Mouse (Mus musculus): ENCODE measurements around the gene 6820408C15Rik.

6820408C15Rik gene

GRCm38 (mm10) chr2:152411471-152411870 lies 3.9 kb upstream of the 6820408C15Rik start:
- DNase-seq (ENCODE audit: low read depth): no peak

DNA sequence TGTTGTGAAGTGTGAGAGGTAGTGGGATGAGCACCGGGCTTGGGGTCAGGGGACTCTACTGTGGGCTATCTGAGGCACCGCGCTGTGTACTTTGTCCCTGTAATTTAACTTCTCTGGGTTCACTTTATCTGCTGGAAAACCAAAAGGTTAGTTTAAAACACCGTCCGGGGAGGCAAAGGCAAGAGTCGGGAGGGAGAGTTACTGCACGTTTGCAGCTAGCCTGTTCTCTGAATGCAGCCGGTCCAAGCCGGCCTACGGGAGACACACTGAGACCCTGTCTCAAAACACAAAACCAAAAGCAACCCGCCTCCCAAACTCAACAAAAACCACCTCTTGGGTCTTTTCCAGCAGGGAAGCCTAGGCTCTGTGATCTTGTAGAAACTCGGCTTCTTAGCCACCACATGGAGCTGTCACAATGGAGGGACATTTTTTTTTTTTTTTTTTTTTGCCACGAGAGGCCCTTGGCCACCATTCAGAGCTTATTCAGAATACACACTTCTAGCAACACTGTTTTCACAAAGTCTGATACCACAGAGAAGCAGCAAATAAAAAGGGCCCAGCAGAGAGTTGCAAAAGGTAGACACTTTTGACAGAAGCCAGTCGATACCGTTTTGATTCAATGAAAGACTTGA lies 2.7 kb upstream of the 6820408C15Rik start:
- DNase-seq (ENCODE audit: low read depth): no peak

DNA sequence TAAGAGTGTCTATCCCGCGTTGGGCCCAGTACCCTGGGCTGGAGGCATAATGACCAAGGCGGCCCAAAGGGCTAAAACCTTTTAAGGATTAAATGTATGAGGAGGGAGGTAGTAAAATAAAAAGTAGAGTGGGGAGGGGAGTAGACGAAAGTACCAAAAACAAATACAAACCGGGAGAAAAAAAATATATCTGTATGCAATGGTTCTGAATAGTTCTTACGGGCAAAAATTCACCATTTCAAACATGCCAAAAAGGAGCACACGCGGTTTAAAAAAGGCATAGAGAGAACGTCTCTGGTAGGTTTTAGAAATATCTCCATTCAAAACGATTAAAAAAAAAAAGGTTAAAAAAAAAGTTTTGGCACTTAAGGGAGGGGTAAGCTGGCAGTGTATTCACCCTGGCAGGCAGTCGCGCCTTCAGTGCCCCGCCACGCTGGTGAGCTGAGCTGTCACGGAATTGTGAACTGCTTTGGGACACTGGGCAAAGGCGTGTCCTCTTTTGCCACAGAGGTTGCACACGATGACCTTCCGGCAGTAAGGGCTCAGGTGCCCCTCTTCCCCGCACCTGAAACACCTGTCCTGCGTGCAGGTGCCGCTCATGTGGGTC lies 2.1 kb upstream of the 6820408C15Rik start:
- DNase-seq (ENCODE audit: low read depth): no peak

- no peak for DNase-seq (ENCODE audit: low read depth)
These were observed 1.4 kb upstream of the 6820408C15Rik start for GRCm38 (mm10) chr2:152413765-152414584.

DNA sequence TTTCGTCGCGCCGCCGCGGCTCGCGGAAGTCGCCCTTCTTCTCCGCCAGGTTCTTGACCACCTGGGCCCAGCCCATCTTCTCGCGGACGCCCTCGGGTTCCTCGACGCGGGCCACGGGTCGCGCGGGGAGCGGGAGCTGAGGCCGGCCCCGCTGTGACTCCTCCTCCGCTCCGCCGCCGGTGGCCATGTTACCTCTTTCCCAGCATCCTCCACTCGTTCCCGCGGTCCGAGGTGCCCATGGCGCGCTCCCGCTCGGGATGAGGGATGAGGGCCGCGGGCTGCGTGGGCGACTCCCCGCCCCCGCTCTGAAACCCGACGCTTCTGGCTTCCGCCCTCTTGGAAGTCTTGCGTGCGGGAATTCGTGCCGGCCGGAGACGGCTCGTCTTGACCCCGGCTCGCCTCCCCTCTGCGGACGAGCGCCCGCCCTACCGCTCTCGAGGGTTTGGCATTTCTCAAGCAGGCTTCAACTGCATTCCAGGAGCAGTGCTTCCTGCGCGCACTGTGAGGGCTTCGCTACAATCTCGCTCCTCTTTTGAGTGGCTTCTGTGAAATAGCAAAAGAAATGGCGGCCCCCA lies 709 bp upstream of the 6820408C15Rik start, which contains the start of gene Zcchc3:
Gene Zcchc3 (minus strand): TSS at position 437 of the 575 bp plus-strand sequence.
- DNase-seq (ENCODE audit: low read depth): no peak

GRCm38 (mm10) chr2:152415786-152416185 lies 399 bp downstream of the 6820408C15Rik start:
- no peak for DNase-seq (ENCODE audit: low read depth)

GRCm38 (mm10) chr2:152427493-152427892 lies 12.1 kb downstream of the 6820408C15Rik start:
- DNase-seq (ENCODE audit: low read depth): no peak

DNA sequence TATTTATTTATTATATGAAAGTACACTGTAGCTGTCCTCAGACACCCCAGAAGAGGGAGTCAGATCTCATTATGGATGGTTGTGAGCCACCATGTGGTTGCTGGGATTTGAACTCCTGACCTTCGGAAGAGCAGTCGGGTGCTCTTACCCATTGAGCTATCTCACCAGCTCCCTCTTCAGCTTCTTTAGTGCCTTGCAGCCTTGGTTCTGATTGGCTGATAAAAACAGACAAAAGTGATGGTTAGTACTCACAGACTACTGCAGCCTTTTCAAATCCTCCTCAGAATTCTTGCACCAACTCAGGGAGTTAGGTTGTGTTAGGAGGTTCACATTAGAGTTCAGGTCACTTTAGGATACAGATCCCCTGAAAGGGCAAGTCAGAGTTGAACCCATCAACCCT lies 13.1 kb downstream of the 6820408C15Rik start:
- DNase-seq (ENCODE audit: low read depth): peak; percentile 27

GRCm38 (mm10) chr2:152436405-152436901 lies 21.1 kb downstream of the 6820408C15Rik start:
- DNase-seq (ENCODE audit: low read depth): no peak

GRCm38 (mm10) chr2:152436983-152437860 lies 21.8 kb downstream of the 6820408C15Rik start:
- DNase-seq (ENCODE audit: low read depth): peak; percentile 86

GRCm38 (mm10) chr2:152438963-152439362 lies 23.6 kb downstream of the 6820408C15Rik start:
- no peak for DNase-seq (ENCODE audit: low read depth)

DNA sequence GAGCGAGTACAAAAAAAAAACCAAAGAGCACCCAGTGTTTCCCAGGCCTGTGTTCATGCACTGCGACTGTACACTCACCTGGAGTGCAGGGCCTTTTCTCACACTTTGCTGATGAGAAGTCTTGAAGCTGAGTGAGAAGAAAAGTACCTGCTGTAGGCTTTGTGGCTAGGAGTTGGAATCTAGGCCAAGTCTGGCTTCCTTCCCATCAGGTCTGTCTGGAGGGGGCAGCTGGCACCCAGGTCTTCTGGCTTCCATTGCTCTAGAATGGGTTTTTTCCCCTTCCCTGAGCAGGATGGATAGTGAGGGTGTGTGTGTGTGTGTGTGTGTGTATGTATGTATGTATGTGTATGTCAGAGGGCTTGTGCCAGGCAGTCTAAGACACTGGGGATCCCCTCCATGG lies 24.4 kb downstream of the 6820408C15Rik start:
- no peak for DNase-seq (ENCODE audit: low read depth)

DNA sequence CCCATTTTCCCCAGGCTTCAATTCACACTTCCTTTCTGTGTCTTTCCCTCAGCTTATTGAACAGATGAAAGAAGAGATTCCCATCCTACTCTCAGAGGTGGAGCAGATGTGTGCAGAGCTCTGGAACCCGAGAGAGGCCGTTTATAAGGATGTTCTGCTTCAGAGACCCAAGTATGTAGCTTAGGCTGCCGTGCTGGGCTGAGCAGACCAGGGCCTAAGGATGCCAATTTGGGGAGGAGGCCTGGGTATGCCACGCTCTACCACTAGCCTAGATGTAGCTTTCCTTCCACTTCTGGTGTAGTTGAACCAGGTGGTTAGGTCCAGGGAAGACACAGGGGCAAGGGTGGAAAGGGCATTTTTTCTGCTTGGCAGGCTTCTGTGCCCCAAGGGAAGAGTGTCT lies 26.9 kb downstream of the 6820408C15Rik start:
- no peak for DNase-seq (ENCODE audit: low read depth)

DNA sequence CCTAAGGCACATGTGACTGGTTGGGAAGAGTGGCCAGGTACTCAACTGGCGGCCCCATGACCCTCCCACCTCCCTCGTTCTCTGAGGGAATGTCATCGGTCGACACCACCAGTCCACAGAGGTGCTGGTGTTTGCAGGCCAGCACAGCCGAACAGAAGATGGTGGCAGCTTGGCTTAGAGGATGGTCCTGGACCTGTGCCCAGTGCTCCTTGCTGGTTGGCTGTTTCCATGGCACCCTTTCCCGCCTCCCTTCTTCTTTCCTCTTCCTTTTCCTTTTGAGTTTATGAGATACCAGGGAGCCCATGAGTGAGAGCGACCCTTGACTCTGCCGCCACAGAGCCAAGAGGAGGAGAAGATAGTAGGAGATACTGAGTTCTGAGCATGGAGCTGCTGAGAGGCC lies 27.9 kb downstream of the 6820408C15Rik start:
- DNase-seq (ENCODE audit: low read depth): no peak

GRCm38 (mm10) chr2:152446642-152447041 lies 31.3 kb downstream of the 6820408C15Rik start:
- DNase-seq (ENCODE audit: low read depth): no peak

DNA sequence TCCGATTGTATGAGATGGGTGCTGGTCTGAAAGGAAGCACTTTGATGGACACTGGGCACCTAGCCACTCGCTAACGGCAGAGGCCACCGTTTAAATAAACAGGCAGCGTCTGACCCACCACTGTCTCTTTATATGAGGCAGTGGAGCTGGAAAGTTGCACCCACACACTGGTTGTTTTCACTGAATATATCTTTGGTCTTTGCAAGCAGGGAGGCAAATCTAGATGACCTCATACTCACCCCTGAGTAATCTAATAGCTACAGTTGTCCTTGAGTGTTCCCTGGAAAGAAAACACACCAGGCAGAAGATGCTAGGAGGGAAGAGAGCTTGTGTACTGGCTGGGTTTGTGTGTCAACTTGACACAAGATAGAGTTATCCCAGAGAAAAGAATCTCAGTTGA lies 32.1 kb downstream of the 6820408C15Rik start:
- DNase-seq (ENCODE audit: low read depth): no peak

DNA sequence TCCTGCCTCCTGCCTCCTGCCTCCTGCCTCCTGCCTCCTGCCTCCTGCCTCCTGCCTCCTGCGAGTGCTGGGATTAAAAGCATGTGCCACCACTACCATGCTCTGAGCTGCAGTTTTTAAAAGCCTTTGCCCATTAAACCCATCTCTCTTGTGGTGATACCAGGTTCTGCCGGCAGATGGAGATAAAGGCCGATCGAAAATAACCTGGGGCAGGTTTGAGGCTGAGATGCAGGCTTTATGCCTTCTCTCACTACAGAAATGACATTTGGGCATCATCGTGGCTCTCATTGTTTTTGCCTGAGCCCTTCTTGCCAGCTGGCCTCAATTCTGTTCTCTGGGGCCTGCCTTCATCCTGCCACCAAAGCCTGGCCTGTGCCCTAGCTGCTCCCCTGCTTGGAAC lies 34.9 kb downstream of the 6820408C15Rik start:
- peak; percentile 61 for DNase-seq (ENCODE audit: low read depth)

GRCm38 (mm10) chr2:152452101-152452781 lies 36.9 kb downstream of the 6820408C15Rik start:
- DNase-seq (ENCODE audit: low read depth): no peak

GRCm38 (mm10) chr2:152459241-152459640 lies 43.9 kb downstream of the 6820408C15Rik start:
- no peak for DNase-seq (ENCODE audit: low read depth)

- no peak for DNase-seq (ENCODE audit: low read depth)
These were observed 49.3 kb downstream of the 6820408C15Rik start, which contains the start of gene Defb23 for GRCm38 (mm10) chr2:152464570-152465150. TSS of gene Defb23 (minus strand) at chr2:152464620.
